8 mouse cellular contexts compared by ENCODE assay signal in genomic region chr11:115509773-115510506, GRCm38 (mm10). TPM values are rescaled to one million over a fixed set of nuclear protein-coding genes. Genes with fewer than 3 reads are reported as not detected.
DNase-seq lines count a peak whose midpoint lies in the region; ATAC-seq lines count a peak whose summit lies in the region.

No protein-coding gene starts in this region.

- peak; percentile 24 for DNase-seq in urinary bladder, postnatal 14 days (ENCODE audit: low spot score)
- DNase-seq in urinary bladder, adult 18-20 months (ENCODE audit: low spot score in 2 of 2), result no peak
- DNase-seq in limb, embryonic 10.5 days (ENCODE audit: low spot score), result no peak
- peak; percentile 32 for DNase-seq in retina, postnatal 7 days (ENCODE audit: low read depth, low spot score)
- no peak for DNase-seq in adrenal gland, postnatal 10 days
- no peak for DNase-seq in left cerebral cortex, postnatal 4 days
- no peak for DNase-seq in cerebellum, adult 11-12 months

- H3K9ac ChIP-seq in forebrain, embryonic 13.5 days, result peak overlapping the region; percentile 100

- H3K9me3 ChIP-seq in forebrain, embryonic 13.5 days (replicated peaks), result no peaks in the 10 kb centered on the region
- no peaks in the 10 kb centered on the region for H3K9me3 ChIP-seq in limb, embryonic 10.5 days (replicated peaks)

- ATAC-seq in forebrain, embryonic 13.5 days, result no peak

- intact Hi-C loops in left cerebral cortex, postnatal 4 days (cut with DNase I), result no loop called here

- peak overlapping the region; percentile 88 for H3K4me2 ChIP-seq in forebrain, embryonic 13.5 days

- H3K4me3 ChIP-seq in forebrain, embryonic 13.5 days, result peak overlapping the region; percentile 93
- peak overlapping the region; percentile 30 for H3K4me3 ChIP-seq in limb, embryonic 10.5 days

- H3K36me3 ChIP-seq in forebrain, embryonic 13.5 days (ENCODE audit: poor library complexity, severe bottlenecking), result peaks cover 12% of the 10 kb centered on the region
- H3K36me3 ChIP-seq in limb, embryonic 10.5 days, result peaks cover 38% of the 10 kb centered on the region

- peak overlapping the region; percentile 16 for H3K27ac ChIP-seq in forebrain, embryonic 13.5 days
- no peak overlapping the region for H3K27ac ChIP-seq in limb, embryonic 10.5 days

- 38% methylated on average over 6 of the region's 6 CpGs for WGBS in forebrain, embryonic 13.5 days
- 58% methylated on average over 6 of the region's 6 CpGs for WGBS in limb, embryonic 10.5 days

- H3K4me1 ChIP-seq in forebrain, embryonic 13.5 days, result peaks cover 62% of the 10 kb centered on the region
- peaks cover 56% of the 10 kb centered on the region for H3K4me1 ChIP-seq in limb, embryonic 10.5 days

- no peaks in the 10 kb centered on the region for H3K27me3 ChIP-seq in forebrain, embryonic 13.5 days
- no peaks in the 10 kb centered on the region for H3K27me3 ChIP-seq in limb, embryonic 10.5 days (ENCODE audit: low read depth, poor library complexity, severe bottlenecking)

RNA-seq across cellular contexts. Expression of gene Jpt1, which starts 4.2 kb away (rescaled TPM):
- polyA plus RNA-seq in forebrain, embryonic 13.5 days (2015; fragmentation: Nextera tagmentation; extraction: Ambion mirVana), result 1,632 and 1,660 TPM in 2 replicates
- 483 and 492 TPM in 2 replicates for polyA plus RNA-seq in limb, embryonic 10.5 days (2016; fragmentation: Nextera tagmentation; extraction: Ambion mirVana)
- 100 to 1,000 TPM; 113 to 123 TPM for total RNA-seq in adrenal gland, postnatal 10 days (2021)
- 100 to 1,000 TPM; 803 to 865 TPM for total RNA-seq in left cerebral cortex, postnatal 4 days (2021)

RNA-seq across cellular contexts. Expression of gene Nt5c, which starts 18.3 kb away (rescaled TPM):
- 87.0 and 91.1 TPM in 2 replicates for polyA plus RNA-seq in forebrain, embryonic 13.5 days (2015; fragmentation: Nextera tagmentation; extraction: Ambion mirVana)
- polyA plus RNA-seq in limb, embryonic 10.5 days (2016; fragmentation: Nextera tagmentation; extraction: Ambion mirVana), result 66.2 and 83.5 TPM in 2 replicates
- 10 to 100 TPM; 70.2 to 70.9 TPM for total RNA-seq in adrenal gland, postnatal 10 days (2021)
- total RNA-seq in left cerebral cortex, postnatal 4 days (2021), result 10 to 100 TPM; 57.4 to 70.8 TPM

RNA-seq across cellular contexts. Expression of gene Sumo2, which starts 26.1 kb away (rescaled TPM):
- polyA plus RNA-seq in forebrain, embryonic 13.5 days (2015; fragmentation: Nextera tagmentation; extraction: Ambion mirVana), result 1,485 and 1,571 TPM in 2 replicates
- 1,406 and 1,458 TPM in 2 replicates for polyA plus RNA-seq in limb, embryonic 10.5 days (2016; fragmentation: Nextera tagmentation; extraction: Ambion mirVana)
- total RNA-seq in adrenal gland, postnatal 10 days (2021), result 100 to 1,000 TPM; 255 to 272 TPM
- total RNA-seq in left cerebral cortex, postnatal 4 days (2021), result 100 to 1,000 TPM; 439 to 466 TPM

RNA-seq across cellular contexts. Expression of gene Armc7, which starts 34.5 kb away (rescaled TPM):
- 11.3 and 13.0 TPM in 2 replicates for polyA plus RNA-seq in forebrain, embryonic 13.5 days (2015; fragmentation: Nextera tagmentation; extraction: Ambion mirVana)
- polyA plus RNA-seq in limb, embryonic 10.5 days (2016; fragmentation: Nextera tagmentation; extraction: Ambion mirVana), result 7.0 and 9.9 TPM in 2 replicates
- total RNA-seq in adrenal gland, postnatal 10 days (2021), result 1 to 10 TPM; 5.8 to 7.9 TPM
- 10 to 100 TPM in 1 of 2 experiments, 1 to 10 TPM in 1; 9.9 to 10.2 TPM for total RNA-seq in left cerebral cortex, postnatal 4 days (2021)

RNA-seq across cellular contexts. Expression of gene Slc16a5, which starts 47.7 kb away (rescaled TPM):
- not detected in 2 replicates for polyA plus RNA-seq in forebrain, embryonic 13.5 days (2015; fragmentation: Nextera tagmentation; extraction: Ambion mirVana)
- 0.23 and 0.25 TPM in 2 replicates for polyA plus RNA-seq in limb, embryonic 10.5 days (2016; fragmentation: Nextera tagmentation; extraction: Ambion mirVana)
- total RNA-seq in adrenal gland, postnatal 10 days (2021), result 1 to 10 TPM in 1 of 2 experiments, under 1 TPM in 1; 0.88 to 3.5 TPM
- total RNA-seq in left cerebral cortex, postnatal 4 days (2021), result not detected

Comparison
In these comparisons a context has a peak if more than half of its experiments do, and no peak if none do; other contexts are left out.
1. DNase-seq: peak in urinary bladder, postnatal 14 days (single experiment) and retina, postnatal 7 days (single experiment); none in urinary bladder, adult 18-20 months (0 of 2), limb, embryonic 10.5 days (single experiment), adrenal gland, postnatal 10 days (single experiment), left cerebral cortex, postnatal 4 days (single experiment) and cerebellum, adult 11-12 months (single experiment).
2. RNA of gene Jpt1, which starts 4.2 kb away (total RNA-seq): 803 to 865 TPM in left cerebral cortex, postnatal 4 days; 113 to 123 TPM in adrenal gland, postnatal 10 days; every median in the first group is over 4 times any median in the second.